Mouse (Mus musculus) midbrain, embryonic 16.5 days (tissue): ENCODE measurements around the gene Ptprt. TPM values are rescaled to one million over a fixed set of nuclear protein-coding genes. Genes with fewer than 3 reads are reported as not detected.
"Not testable (repeated sequence)": the region's sequence is repeated elsewhere in the genome, so short reads cannot be mapped to it uniquely, and the experiment has no call there.

Experiments used
- ATAC-seq: fragments of 200-750 bp; cut with Nextera tagmentation; 2 replicates; pipeline ENCODE4 v1.8.0; 2017; ENCODE audit warnings: moderate TSS enrichment
- H3K27ac ChIP-seq: fragments of 300-500 bp; sonication (generic); 2 replicates; pipeline ENCODE4 v1.5.1; 2014; ENCODE audit warnings: mild to moderate bottlenecking, low read length, mixed read lengths
- H3K27me3 ChIP-seq: fragments of 300-500 bp; sonication (generic); 2 replicates; pipeline ENCODE4 v1.6.1; 2014; ENCODE audit warnings: low read depth, low read length, mixed read lengths; ENCODE audit not compliant: control insufficient read depth, insufficient read depth
- H3K36me3 ChIP-seq: fragments of 300-500 bp; sonication (generic); 2 replicates; pipeline ENCODE4 v1.6.1; 2014; ENCODE audit warnings: mild to moderate bottlenecking, low read length, moderate library complexity, mixed read lengths; ENCODE audit not compliant: control insufficient read depth, insufficient read depth
- H3K4me1 ChIP-seq: fragments of 300-500 bp; sonication (generic); 2 replicates; pipeline ENCODE4 v1.6.1; 2014; ENCODE audit warnings: mild to moderate bottlenecking, low read length, mixed read lengths; ENCODE audit not compliant: control insufficient read depth, insufficient read depth
- H3K4me2 ChIP-seq: fragments of 300-500 bp; sonication (generic); 2 replicates; pipeline ENCODE4 v1.6.1; 2014; ENCODE audit warnings: mild to moderate bottlenecking, low read length, mixed read lengths
- H3K4me3 ChIP-seq: fragments of 300-500 bp; sonication (generic); 2 replicates; pipeline ENCODE4 v1.5.1; 2014; ENCODE audit warnings: low read depth, mild to moderate bottlenecking, low read length, moderate library complexity, mixed read lengths
- H3K9ac ChIP-seq: fragments of 300-500 bp; sonication (generic); 2 replicates; pipeline ENCODE4 v1.6.1; 2014; ENCODE audit warnings: low read depth, low read length, mixed read lengths
- H3K9me3 ChIP-seq: fragments of 300-500 bp; sonication (generic); replicated peaks from 2 replicates; pipeline ENCODE4 v1.6.1; 2014; ENCODE audit warnings: mild to moderate bottlenecking, low read length, mixed read lengths; ENCODE audit not compliant: control insufficient read depth, poor library complexity, severe bottlenecking
- WGBS: fragments of 180-500 bp; shearing (Covaris S2); extraction: QIAGEN DNeasy Blood & Tissue Kit; methylation state at CpG from one replicate; pipeline ENCODE4 v1.1.7; 2014; 5-methylcytosine and 5-hydroxymethylcytosine counted together
- polyA plus RNA-seq: library from polyadenylated mRNA; unstranded; fragments of >200 nt; fragmentation: Nextera tagmentation; extraction: Ambion mirVana; gene quantifications from 2 replicates; pipeline ENCODE4 v1.2.1, GENCODE M21; 2015

Ptprt gene
- polyA plus RNA-seq, 1 experiment from 2014 or later = 12.4 TPM

DNA sequence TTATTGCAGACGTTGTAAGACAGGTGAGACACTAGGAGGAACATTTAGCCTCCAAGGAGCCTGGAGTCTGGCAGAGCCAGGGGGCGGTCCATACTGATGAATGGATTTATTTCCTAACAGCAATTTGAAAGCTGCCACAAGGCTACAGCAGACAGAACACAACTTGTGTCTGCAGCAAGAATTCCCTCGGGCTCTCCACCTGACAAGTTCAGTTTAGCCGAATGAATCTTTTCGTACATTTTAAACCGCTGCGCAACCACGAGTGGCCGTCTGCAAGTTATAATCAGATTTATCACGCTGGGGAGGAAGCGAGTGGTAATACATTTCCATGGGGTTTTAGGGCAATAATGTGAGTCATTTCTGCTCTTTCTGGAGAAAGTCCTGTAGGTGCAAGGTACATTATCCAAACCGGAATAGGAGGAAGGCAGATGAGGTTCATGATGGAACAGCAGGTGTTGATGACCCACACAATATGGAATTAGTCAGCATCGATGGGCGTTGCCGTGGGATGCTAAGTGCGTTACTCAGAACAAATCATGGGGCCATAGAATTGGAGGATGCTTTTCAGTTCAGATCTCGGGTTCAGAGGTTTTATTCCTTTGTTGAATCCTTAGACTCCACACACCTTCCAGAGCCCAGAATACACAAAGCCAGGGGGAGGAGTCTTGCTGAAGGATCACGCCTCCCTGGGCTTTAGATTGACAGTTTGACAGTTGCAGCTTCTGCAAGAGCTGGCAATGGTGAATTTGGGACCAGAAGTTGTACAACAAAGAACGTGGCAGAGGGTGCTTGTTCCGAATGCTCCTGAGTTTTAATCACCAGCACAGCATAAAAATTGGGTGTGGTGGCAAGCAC lies 478.1 kb downstream of the Ptprt start:
- Histone ChIP-seq H3K4me2 (peak overlapping the region; percentile 40), H3K4me3 (peak overlapping the region; percentile 6; the same call in 1 of the 2 replicates), H3K36me3 (no peaks in the 10 kb centered on the region), H3K9me3 (no peaks in the 10 kb centered on the region), H3K9ac (no peak overlapping the region), H3K27me3 (no peaks in the 10 kb centered on the region), H3K4me1 (no peaks in the 10 kb centered on the region), H3K27ac (peak overlapping the region; percentile 19; the same call in 1 of the 2 replicates)
- 0 out of 2 replicates have a peak, but pooled peaks have one; percentile 48 for ATAC-seq
- WGBS = 45% methylated on average over 20 of the region's 20 CpGs

DNA sequence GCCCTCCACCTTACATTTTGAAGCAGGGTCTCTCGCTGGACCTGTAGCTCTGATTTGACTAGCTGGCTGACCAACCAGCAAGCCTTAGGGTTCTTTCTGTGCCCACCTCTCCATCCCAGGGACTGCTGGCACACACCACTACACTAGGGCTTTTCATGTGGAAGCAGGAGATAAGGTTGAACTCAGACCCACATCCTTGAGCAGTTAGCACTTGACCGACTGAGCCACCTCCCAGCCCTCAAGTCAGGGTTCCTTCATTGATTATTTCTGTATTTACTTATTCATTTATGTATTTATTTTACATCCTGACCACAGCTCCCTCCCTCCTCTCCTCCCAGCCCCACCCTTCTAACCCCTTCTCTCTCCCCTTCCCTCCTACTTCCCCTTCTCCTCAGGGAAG lies 479.1 kb downstream of the Ptprt start:
- Histone ChIP-seq H3K27ac (no peak overlapping the region), H3K9me3 (no peaks in the 10 kb centered on the region), H3K9ac (no peak overlapping the region), H3K4me2 (no peak overlapping the region), H3K27me3 (no peaks in the 10 kb centered on the region), H3K4me1 (no peaks in the 10 kb centered on the region), H3K36me3 (no peaks in the 10 kb centered on the region), H3K4me3 (no peak overlapping the region)
- WGBS = 96% methylated on average over 2 of the region's 2 CpGs
- ATAC-seq = no peak

DNA sequence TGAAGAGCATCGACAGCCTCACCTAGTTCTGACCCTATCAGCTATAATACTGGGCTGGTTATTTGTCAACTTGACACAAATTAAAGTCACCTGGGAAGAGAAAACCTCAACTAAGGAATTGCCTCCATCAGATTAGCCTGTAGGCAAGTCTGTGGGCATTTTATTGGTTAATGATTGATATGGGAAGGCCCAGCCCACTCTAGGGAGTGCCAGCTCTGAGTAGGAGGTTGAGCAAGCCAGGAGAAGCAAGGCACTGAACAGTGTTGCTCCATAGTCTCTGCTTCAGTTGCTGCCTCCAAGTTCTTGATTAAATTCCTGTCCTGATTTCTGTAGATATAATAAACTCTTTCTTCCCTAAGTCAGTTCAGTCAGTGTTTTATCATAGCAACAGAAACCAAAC lies 488.4 kb downstream of the Ptprt start:
- Histone ChIP-seq H3K27me3 (no peaks in the 10 kb centered on the region), H3K4me3 (no peak overlapping the region), H3K4me1 (no peaks in the 10 kb centered on the region), H3K9me3 (no peaks in the 10 kb centered on the region), H3K4me2 (no peak overlapping the region), H3K36me3 (no peaks in the 10 kb centered on the region), H3K9ac (no peak overlapping the region), H3K27ac (no peak overlapping the region)
- ATAC-seq = no peak
- WGBS = 92% methylated on average over 1 of the region's 1 CpGs

DNA sequence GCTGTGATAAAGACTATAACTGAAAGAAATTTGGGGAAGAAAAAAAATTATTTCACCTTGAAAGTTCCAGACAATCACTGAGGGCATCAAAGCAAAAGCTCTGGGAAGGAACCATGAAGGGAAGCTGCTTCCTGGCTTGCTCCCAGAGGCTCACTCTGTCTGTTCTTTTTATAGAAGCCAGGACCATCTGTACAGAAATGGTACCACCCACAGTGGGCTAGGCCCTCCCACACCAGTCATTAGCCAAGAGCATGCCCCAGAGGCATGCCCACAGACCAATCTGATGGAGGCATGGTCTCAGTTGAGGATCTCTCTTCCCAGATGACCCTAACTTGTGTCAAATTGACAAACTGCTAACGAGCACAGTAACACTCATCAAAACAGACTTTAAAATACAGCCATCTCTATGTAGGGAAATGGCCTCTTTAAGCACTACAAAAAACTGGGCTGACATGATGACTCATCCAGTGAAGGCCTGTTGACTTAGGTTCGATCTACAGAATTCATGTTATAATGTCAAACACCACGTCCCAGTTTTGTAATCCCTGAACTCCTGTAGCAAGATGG lies 519.0 kb downstream of the Ptprt start:
- 87% methylated on average over 3 of the region's 3 CpGs for WGBS
- ATAC-seq = no peak

DNA sequence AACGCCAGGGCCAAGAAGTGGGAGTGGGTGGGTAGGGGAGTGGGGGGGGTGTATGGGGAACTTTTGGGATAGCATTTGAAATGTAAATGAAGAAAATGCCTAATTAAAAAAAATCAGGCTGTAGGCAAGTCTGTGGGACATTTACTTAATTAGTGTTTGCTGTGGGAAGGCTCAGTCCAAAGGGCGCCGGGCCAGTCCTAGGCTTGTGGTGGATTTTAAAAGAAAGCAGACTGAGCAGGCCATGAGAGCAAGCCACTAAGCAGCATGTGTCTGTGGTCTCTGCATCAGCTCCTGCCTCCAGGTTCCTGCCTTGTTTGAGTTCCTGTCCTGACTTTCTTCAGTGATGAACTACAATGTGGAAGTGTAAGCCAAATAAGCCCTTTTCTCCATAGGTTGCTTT lies 524.8 kb downstream of the Ptprt start:
- not testable (repeated sequence) for H3K4me1 ChIP-seq, H3K27ac ChIP-seq, ATAC-seq, H3K9ac ChIP-seq, H3K36me3 ChIP-seq, H3K4me3 ChIP-seq, H3K4me2 ChIP-seq, H3K27me3 ChIP-seq, H3K9me3 ChIP-seq
- 91% methylated on average over 3 of the region's 3 CpGs for WGBS

More for the DNA sequence above, 519.0 kb downstream of the Ptprt start:
- Histone ChIP-seq H3K36me3 (no peaks in the 10 kb centered on the region), H3K4me2 (no peak overlapping the region), H3K27me3 (no peaks in the 10 kb centered on the region), H3K27ac (no peak overlapping the region), H3K9ac (no peak overlapping the region), H3K4me1 (no peaks in the 10 kb centered on the region), H3K9me3 (no peaks in the 10 kb centered on the region), H3K4me3 (no peak overlapping the region)

DNA sequence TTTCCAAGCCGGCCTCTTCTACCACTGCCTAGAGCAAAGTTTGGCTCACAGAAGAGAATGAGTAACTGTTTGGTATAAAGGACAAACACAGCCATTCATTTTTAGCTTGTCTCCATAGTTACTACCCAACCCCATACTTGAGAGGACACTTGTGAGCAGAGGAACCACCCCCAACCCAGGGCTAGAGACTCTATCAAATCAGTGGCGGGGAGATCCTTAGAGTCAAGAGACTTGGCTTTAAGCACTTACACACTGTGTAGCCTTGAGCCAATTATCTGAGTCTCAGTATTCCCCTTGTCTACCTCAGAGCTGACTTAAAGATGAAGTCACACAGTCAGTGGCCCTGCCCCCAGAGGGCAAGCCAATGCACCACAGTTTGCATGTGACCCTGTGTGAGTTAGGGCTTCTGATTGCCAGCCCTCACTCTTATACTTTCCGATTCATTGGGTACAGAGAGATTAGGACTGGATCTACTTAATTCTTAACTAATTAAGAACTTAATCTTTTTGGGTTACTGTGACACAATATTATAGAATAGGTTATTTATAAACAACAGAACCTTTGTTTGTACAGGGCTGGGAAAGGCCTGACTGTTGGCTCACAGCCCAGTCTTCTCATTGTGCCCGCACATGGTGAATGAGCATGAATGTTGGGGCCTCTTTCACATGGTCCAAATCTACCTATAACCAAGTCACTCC lies 529.2 kb downstream of the Ptprt start:
- no peaks in the 10 kb centered on the region for H3K9me3 ChIP-seq
- H3K27me3 ChIP-seq = no peaks in the 10 kb centered on the region
- ATAC-seq = peak; percentile 78
- no peak overlapping the region for H3K9ac ChIP-seq
- no peak overlapping the region for H3K4me3 ChIP-seq
- H3K36me3 ChIP-seq = no peaks in the 10 kb centered on the region
- no peak overlapping the region for H3K4me2 ChIP-seq
- WGBS = 58% methylated on average over 4 of the region's 4 CpGs
- 0 out of 2 replicates have a peak overlapping the region, but pooled peaks have one; percentile 13 for H3K27ac ChIP-seq
- H3K4me1 ChIP-seq = no peaks in the 10 kb centered on the region

DNA sequence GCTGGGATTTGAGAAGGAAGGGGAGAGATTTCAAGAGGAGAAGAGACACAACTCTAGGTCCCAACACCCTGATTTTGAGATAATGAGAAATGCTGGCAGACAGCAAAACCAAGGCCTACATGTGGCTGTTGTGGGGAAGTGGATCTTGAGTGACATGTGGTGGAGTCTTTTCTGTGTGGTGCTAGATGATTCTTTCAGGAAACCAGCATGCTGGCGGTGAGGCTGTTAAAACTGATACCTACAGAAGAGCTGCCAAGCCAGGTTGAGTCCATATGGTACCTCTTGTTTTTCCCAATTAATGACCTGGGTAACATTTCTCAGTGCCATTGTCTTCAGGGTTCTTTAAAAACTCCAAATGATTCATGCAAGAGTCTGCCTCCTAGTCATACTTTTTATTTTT lies 531.1 kb downstream of the Ptprt start:
- Histone ChIP-seq H3K27me3 (no peaks in the 10 kb centered on the region), H3K4me2 (no peak overlapping the region), H3K4me3 (no peak overlapping the region), H3K27ac (no peak overlapping the region), H3K4me1 (no peaks in the 10 kb centered on the region), H3K9ac (no peak overlapping the region), H3K36me3 (no peaks in the 10 kb centered on the region), H3K9me3 (no peaks in the 10 kb centered on the region)
- ATAC-seq = no peak
- whole genome bisulfite sequencing = 97% methylated on average over 1 of the region's 1 CpGs

DNA sequence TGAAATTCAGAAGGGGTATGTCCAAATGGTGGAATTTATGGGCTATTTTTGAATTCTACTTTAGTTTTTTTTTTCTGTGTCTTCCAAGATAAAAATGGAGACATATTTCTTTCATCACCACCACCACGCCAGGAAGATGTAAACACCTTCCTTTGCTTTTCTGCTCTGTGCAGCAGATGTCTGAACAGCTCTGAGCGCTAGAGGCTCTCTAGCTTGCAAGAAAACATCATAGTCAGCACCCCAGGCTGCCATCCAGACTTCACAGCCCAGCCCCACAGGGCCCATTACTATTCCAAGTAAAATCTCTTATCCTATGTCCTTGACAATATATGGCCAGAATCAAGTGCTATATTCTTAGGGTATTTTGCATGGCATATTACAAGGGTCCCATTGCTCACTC lies 542.9 kb downstream of the Ptprt start:
- Histone ChIP-seq H3K36me3 (no peaks in the 10 kb centered on the region), H3K9me3 (no peaks in the 10 kb centered on the region), H3K4me2 (no peak overlapping the region), H3K27ac (no peak overlapping the region), H3K9ac (no peak overlapping the region), H3K4me1 (no peaks in the 10 kb centered on the region), H3K27me3 (no peaks in the 10 kb centered on the region), H3K4me3 (no peak overlapping the region)
- 93% methylated on average over 2 of the region's 2 CpGs for WGBS
- ATAC-seq = no peak

DNA sequence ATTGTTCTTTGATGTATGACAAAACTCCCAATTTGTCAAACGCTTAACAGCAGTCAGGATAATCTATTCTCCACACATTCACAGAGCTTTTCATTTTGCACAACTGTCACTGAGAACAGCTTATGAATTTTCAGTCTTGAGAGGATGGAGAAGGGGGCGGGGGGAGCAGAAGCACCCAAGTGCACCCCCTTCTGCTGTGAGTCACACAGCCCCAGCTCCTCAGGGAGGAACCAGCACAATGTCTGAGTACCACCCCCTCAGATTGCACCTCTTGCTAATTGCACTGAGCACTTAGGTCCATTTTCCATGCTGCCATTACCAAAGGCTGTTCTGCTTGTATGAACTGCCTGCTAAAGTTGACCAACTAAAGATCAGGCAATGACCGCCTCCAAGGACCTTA lies 578.6 kb downstream of the Ptprt start:
- no peak overlapping the region for H3K27ac ChIP-seq
- no peak overlapping the region for H3K4me2 ChIP-seq
- no peaks in the 10 kb centered on the region for H3K36me3 ChIP-seq
- no peak for ATAC-seq
- no peak overlapping the region for H3K9ac ChIP-seq
- 81% methylated on average over 3 of the region's 3 CpGs for WGBS
- no peaks in the 10 kb centered on the region for H3K9me3 ChIP-seq
- no peak overlapping the region for H3K4me3 ChIP-seq
- H3K4me1 ChIP-seq = 0 out of 2 replicates have a peak, but pooled peaks cover 4% of the 10 kb centered on the region
- no peaks in the 10 kb centered on the region for H3K27me3 ChIP-seq
